Mouse (Mus musculus): ENCODE measurements at regions not wholly inside any gene's neighbourhood (a gene's known extent, or its start where the extent isn't known, plus 50 kb on each side); places are given as distances from the start of the nearest gene placed in this dataset.

DNA sequence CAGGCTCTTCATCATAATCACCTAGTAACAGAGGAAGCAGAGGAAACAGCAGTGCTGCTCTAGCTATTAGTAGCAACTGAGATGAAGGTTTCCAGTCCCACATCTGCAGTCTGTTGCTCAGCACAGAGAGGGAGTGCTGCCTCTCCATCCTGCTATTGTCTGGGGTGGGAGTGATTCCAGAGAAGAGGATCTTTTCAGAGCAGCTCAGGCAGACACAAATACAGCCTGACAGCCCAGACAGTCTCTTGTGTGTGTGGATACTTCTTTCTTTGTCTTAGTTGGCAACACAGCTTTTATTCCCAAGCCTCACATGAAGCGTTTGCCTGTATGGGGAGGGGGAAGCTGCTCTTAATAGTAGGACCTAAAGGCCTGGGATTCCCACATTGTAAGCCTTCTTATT, 107.2 kb upstream of the Nhs start:
- no peak for TF ChIP-seq CTCF (conservative IDR thresholded peaks at IDR 0.05; ENCODE audit: low read length)
- TF ChIP-seq POU5F1 (IDR thresholded peaks at IDR 0.05; ENCODE audit: borderline replicate concordance, low read length) = no peak
- no peak for TF ChIP-seq NANOG (IDR thresholded peaks at IDR 0.05; ENCODE audit: borderline replicate concordance, low read length)

Data from E14TG2a.4 (cell line).